Mouse (Mus musculus) ES-Bruce4 (cell line): Measurements from ENCODE around the gene Trim56.

Experiments
- CTCF ChIP-seq: IDR thresholded peaks from one replicate; pipeline ENCODE4 v1.8.1; 2011; ENCODE audit warnings: low read depth, low read length
- POLR2A ChIP-seq: IDR thresholded peaks from one replicate; pipeline ENCODE4 v1.8.1; 2011; ENCODE audit warnings: low read length; ENCODE audit not compliant: insufficient read depth

GRCm38 (mm10) chr5:137090870-137091269 is 25.1 kb downstream of the Trim56 start:
- TF ChIP-seq CTCF: no peak
- no peak for TF ChIP-seq POLR2A
